Mouse (Mus musculus) embryonic facial prominence, embryonic 14.5 days (tissue): Measurements from ENCODE around the gene Map6d1. TPM values are rescaled to one million over a fixed set of nuclear protein-coding genes. Genes with fewer than 3 reads are reported as not detected.

Experiments
- ATAC-seq: fragments of 200-750 bp; cut with Nextera tagmentation; 2 replicates; pipeline ENCODE4 v1.8.0; 2017; ENCODE audit warnings: low read depth, moderate number of reproducible peaks, moderate TSS enrichment
- DNase-seq: peaks from one replicate; pipeline ENCODE4 v3.0.0-alpha.2; 2015; ENCODE audit warnings: low spot score
- H3K27ac ChIP-seq: fragments of 300-500 bp; sonication (generic); replicated peaks from 2 replicates; pipeline ENCODE4 v1.5.1; 2014; ENCODE audit warnings: low read depth, mild to moderate bottlenecking, low read length, moderate library complexity
- H3K27me3 ChIP-seq: fragments of 300-500 bp; sonication (generic); replicated peaks from 2 replicates; pipeline ENCODE4 v1.6.1; 2014; ENCODE audit warnings: low read length; ENCODE audit not compliant: control insufficient read depth, insufficient read depth
- H3K36me3 ChIP-seq: fragments of 300-500 bp; sonication (generic); 2 replicates; pipeline ENCODE4 v1.6.1; 2014; ENCODE audit warnings: low read length, mixed read lengths; ENCODE audit not compliant: control insufficient read depth, insufficient read depth
- H3K4me1 ChIP-seq: fragments of 300-500 bp; sonication (generic); 2 replicates; pipeline ENCODE4 v1.6.1; 2014; ENCODE audit warnings: antibody characterized with exemption, low read length; ENCODE audit not compliant: control insufficient read depth, insufficient read depth
- H3K4me2 ChIP-seq: fragments of 300-500 bp; sonication (generic); 2 replicates; pipeline ENCODE4 v1.6.1; 2014; ENCODE audit warnings: low read depth, mild to moderate bottlenecking, low read length, moderate library complexity, mixed read lengths
- H3K4me3 ChIP-seq: fragments of 300-500 bp; sonication (generic); 2 replicates; pipeline ENCODE4 v1.5.1; 2014; ENCODE audit warnings: low read depth, mild to moderate bottlenecking, low read length
- H3K9ac ChIP-seq: fragments of 300-500 bp; sonication (generic); 2 replicates; pipeline ENCODE4 v1.6.1; 2014; ENCODE audit warnings: low read depth, mild to moderate bottlenecking, low read length, moderate library complexity, mixed read lengths
- H3K9me3 ChIP-seq: fragments of 300-500 bp; sonication (generic); 2 replicates; pipeline ENCODE4 v1.6.1; 2016; ENCODE audit warnings: low read length; ENCODE audit not compliant: control insufficient read depth
- WGBS: fragments of 180-500 bp; shearing (Covaris S2); extraction: QIAGEN DNeasy Blood & Tissue Kit; methylation state at CpG from one replicate; pipeline ENCODE4 v1.1.7; 2014; 5-methylcytosine and 5-hydroxymethylcytosine counted together
- polyA plus RNA-seq: library from polyadenylated mRNA; unstranded; fragments of >200 nt; fragmentation: Nextera tagmentation; extraction: Ambion mirVana; gene quantifications from 2 replicates; pipeline ENCODE4 v1.2.1, GENCODE M21; 2014

Map6d1 gene
- polyA plus RNA-seq, 1 experiment from 2014 or later = 1.1 TPM

DNA sequence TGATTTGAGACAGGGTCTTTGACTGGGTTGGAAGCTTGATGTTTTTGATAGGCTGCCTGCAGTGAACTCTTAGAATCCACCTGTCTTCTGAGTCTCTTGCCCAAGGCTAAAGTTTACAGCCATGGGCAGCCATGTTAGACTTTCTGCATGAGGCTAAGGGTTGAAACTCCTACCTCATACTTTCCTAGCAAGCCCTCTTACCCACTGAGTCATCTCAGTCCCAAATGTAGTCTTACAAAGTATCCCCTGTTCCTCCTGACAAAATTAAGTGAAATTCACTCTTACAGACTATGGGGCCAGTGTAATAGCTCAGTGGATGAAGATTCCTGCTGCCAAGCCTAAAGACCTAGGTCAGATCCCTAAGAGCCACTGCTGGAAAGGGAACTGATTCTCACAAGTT is 5.9 kb upstream of the Map6d1 start:
- Histone ChIP-seq H3K27me3 (no peaks in the 10 kb centered on the region), H3K36me3 (no peaks in the 10 kb centered on the region), H3K4me3 (no peak overlapping the region), H3K27ac (no peak overlapping the region), H3K4me1 (no peaks in the 10 kb centered on the region), H3K9ac (no peak overlapping the region), H3K4me2 (no peak overlapping the region), H3K9me3 (no peaks in the 10 kb centered on the region)
- DNase-seq (no peak), ATAC-seq (no peak)

DNA sequence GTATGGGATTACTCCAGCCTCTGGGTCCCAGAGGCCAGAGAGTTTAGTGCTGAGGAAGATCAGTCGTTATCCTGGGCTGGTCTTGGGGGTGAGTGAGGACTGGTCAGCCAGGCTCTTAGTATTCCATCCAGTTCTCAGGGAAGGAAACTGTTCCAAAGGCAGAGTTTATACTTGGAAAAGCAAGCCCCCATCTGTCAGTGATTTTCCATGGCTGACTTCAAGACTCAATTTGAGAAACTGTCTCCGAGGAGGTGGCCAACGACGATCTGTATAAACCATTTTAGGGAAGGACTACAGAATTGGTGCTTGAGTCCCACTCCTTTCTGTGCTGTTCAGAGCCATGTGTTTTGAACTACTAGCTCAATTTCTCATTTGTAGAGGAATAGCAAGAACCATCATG is 2.5 kb downstream of the Map6d1 start:
- no peaks in the 10 kb centered on the region for H3K27me3 ChIP-seq
- 70% methylated on average over 4 of the region's 4 CpGs for WGBS

DNA sequence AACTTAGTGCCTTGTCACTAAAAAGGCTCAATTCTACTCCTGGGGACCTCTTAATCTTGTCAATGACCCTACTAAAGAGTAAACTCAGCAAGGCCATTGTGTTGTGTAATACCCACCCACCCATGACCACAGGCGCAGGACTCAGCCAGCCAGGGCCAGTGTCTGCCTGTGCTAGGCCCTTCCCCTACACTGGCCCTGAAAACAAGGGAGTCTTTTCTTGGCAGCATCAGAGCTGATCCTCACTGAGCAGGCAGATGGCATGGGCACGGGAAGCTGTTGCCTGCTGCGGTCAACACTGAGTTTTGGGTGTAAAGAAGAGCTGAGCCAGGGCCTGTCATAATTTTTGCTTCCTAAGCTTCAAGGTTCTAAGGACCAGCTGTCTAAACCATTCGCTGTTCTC is 3.7 kb downstream of the Map6d1 start:
- Histone ChIP-seq H3K4me1 (no peaks in the 10 kb centered on the region), H3K9ac (no peak overlapping the region), H3K4me3 (no peak overlapping the region), H3K27ac (no peak overlapping the region), H3K36me3 (peaks cover 5% of the 10 kb centered on the region; the same call in 1 of the 2 replicates), H3K27me3 (no peaks in the 10 kb centered on the region), H3K4me2 (no peak overlapping the region), H3K9me3 (no peaks in the 10 kb centered on the region)
- 65% methylated on average over 4 of the region's 4 CpGs for WGBS
- ATAC-seq = no peak
- no peak for DNase-seq

More for the DNA sequence above, 2.5 kb downstream of the Map6d1 start:
- DNase-seq (no peak), ATAC-seq (no peak)
- H3K27ac ChIP-seq = no peak overlapping the region
- H3K4me1 ChIP-seq = no peaks in the 10 kb centered on the region
- no peak overlapping the region for H3K4me3 ChIP-seq
- no peaks in the 10 kb centered on the region for H3K9me3 ChIP-seq
- peaks cover 5% of the 10 kb centered on the region; the same call in 1 of the 2 replicates for H3K36me3 ChIP-seq
- no peak overlapping the region for H3K4me2 ChIP-seq
- no peak overlapping the region for H3K9ac ChIP-seq

DNA sequence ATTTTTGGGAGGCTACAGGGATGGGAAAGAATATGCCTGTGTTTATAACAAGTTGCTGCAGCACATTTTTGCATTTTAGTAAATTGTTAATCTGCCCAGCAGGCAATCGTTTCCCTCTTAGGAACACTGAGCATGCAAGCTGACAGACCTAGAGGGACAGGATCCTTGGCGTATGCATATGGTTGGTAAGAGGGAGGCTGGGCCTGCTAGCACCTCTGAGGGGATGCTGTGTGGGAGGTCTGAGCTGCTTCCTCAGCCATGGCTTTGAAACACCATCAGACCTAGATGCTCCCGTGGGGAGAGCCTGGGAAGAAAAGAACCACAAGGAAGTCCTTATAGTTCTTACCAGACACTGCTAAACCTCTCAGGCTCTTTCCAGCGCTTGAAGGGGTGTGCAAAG is 6.8 kb downstream of the Map6d1 start:
- no peak for ATAC-seq
- peaks cover 33% of the 10 kb centered on the region for H3K36me3 ChIP-seq
- no peak overlapping the region for H3K4me2 ChIP-seq
- no peaks in the 10 kb centered on the region for H3K9me3 ChIP-seq
- no peak for DNase-seq
- no peaks in the 10 kb centered on the region for H3K4me1 ChIP-seq
- H3K27ac ChIP-seq = no peak overlapping the region
- 52% methylated on average over 4 of the region's 4 CpGs for WGBS
- H3K9ac ChIP-seq = no peak overlapping the region
- H3K27me3 ChIP-seq = no peaks in the 10 kb centered on the region
- no peak overlapping the region for H3K4me3 ChIP-seq

DNA sequence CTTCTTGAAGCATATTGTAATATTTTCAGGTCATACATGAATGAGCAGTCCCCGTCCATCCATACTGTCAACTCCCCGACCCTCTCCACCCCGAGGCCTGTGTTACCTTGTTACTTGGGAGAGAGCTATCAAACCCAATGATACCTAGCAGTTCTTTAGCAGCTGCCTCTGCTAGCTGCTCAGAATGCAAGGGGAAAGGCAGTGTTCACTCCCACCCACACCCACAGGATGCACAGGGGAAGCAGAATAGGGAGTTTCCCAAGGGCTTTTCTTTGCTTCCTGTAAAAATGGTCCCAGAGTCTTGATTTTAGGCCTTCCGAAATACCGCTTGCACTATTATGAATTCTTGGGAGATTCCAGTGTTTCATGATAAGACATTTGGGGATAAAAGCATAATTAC is 13.0 kb downstream of the Map6d1 start:
- H3K9ac ChIP-seq = no peak overlapping the region
- H3K9me3 ChIP-seq = no peaks in the 10 kb centered on the region
- H3K27ac ChIP-seq = no peak overlapping the region
- peaks cover 71% of the 10 kb centered on the region for H3K36me3 ChIP-seq
- H3K4me1 ChIP-seq = no peaks in the 10 kb centered on the region
- 91% methylated on average over 5 of the region's 5 CpGs for WGBS
- no peaks in the 10 kb centered on the region for H3K27me3 ChIP-seq
- H3K4me2 ChIP-seq = no peak overlapping the region
- DNase-seq (no peak), ATAC-seq (no peak)
- no peak overlapping the region for H3K4me3 ChIP-seq

DNA sequence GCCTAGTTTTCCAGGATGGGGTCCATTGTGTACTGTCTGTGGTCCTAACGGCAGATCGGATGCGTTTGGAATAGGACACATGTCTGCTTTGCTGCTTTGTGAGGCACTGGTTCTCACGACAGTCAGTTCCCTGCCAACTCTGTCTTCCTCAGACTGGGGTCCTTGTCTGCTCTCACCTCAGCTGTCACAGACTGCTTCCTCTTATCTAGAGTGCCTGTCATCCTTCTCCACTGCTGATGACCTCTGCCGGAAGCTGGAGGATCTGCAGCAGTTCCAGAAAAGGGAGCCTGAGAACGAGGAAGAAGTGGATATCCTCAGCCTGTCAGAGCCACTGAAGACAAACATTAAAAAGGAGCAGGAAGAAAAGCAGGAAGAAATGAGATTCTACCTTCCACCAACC is 13.7 kb downstream of the Map6d1 start:
- Histone ChIP-seq H3K4me1 (no peaks in the 10 kb centered on the region), H3K27ac (no peak overlapping the region), H3K36me3 (peaks cover 78% of the 10 kb centered on the region), H3K4me3 (no peak overlapping the region), H3K9ac (no peak overlapping the region), H3K4me2 (no peak overlapping the region), H3K27me3 (no peaks in the 10 kb centered on the region), H3K9me3 (no peaks in the 10 kb centered on the region)
- DNase-seq = no peak
- ATAC-seq = no peak
- 73% methylated on average over 6 of the region's 6 CpGs for WGBS

DNA sequence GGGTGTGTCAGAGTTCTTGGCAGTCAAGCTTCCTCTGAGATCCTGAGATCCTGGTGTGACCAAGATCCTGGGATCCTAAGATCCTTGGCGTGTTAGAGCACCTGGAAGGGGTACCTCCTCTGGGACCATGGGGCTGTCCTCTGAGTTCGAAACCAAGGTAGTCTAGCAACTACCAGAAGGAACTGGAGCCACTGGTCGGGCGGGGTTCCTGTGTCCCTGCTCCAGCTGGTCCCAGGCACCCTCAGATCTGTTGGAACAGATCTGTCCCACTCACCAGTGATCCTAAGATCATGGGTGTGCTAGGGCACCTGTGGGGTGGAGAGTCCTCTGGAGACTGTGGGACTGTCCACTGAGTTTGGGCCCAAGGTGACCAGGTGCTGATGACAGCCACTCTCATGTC is 14.5 kb downstream of the Map6d1 start:
- Histone ChIP-seq H3K27ac (no peak overlapping the region), H3K9me3 (no peaks in the 10 kb centered on the region), H3K4me3 (no peak overlapping the region), H3K9ac (no peak overlapping the region), H3K4me1 (no peaks in the 10 kb centered on the region), H3K36me3 (peaks cover 82% of the 10 kb centered on the region), H3K27me3 (no peaks in the 10 kb centered on the region), H3K4me2 (no peak overlapping the region)
- WGBS = 90% methylated on average over 4 of the region's 4 CpGs
- DNase-seq (no peak), ATAC-seq (no peak)

DNA sequence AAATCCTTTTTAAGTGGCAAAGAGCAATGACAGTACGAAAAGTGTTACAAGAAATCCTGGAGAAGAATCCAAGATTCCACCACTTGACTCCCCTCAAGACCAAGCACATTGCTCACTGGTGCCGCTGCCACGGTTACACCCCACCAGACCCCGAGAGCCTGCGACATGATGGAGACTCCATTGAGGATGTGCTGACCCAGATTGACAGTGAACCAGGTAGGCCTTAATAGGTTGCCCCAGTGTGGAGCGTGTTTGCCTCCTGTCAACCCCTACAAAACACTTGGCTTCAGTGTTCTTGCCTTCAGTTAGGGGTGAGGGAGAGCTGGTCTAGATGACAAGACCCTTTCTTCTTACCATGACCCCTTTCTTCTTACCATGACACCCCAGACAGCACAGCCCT is 18.4 kb downstream of the Map6d1 start:
- H3K9me3 ChIP-seq = no peaks in the 10 kb centered on the region
- 95% methylated on average over 6 of the region's 6 CpGs for WGBS

DNA sequence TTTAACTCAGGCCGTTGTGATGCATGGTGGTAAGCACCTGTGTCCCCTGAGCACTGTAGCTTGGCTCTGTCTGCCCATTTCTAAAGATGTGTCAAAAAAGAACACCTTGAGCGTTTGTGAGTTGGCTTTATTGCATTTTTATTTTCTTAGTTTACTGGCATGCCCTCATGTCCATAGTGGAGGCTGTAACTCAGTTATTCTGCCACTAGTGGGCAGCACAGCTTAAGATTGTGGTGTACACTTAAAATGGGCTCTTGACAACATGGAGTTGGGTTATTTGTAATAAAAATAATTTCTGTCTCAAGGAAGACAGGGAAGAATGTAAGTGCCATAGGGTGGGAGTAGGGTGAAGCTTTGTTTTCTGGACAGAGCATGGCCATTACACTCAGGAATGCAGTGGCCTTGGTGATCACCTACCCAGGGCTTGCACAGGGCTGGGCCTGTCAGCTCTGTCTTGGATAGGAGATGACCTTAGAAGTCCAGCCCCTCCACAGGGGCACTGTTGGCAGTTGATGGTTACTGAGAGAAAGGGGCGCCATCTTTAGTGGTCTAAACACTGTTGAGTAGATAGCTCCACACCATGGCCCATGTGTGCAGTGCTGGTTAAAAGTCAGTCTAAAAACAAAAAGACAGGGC is 27.4 kb downstream of the Map6d1 start:
- no peak overlapping the region for H3K9ac ChIP-seq
- H3K4me1 ChIP-seq = no peaks in the 10 kb centered on the region
- no peaks in the 10 kb centered on the region for H3K27me3 ChIP-seq
- H3K9me3 ChIP-seq = no peaks in the 10 kb centered on the region
- WGBS = 86% methylated on average over 3 of the region's 3 CpGs
- no peak overlapping the region for H3K4me3 ChIP-seq
- H3K4me2 ChIP-seq = no peak overlapping the region
- ATAC-seq (no peak), DNase-seq (peak; percentile 60)
- peaks cover 96% of the 10 kb centered on the region for H3K36me3 ChIP-seq
- H3K27ac ChIP-seq = no peak overlapping the region

More for the DNA sequence above, 18.4 kb downstream of the Map6d1 start:
- Histone ChIP-seq H3K27me3 (no peaks in the 10 kb centered on the region), H3K9ac (no peak overlapping the region), H3K4me2 (no peak overlapping the region), H3K27ac (no peak overlapping the region), H3K4me3 (no peak overlapping the region), H3K4me1 (no peaks in the 10 kb centered on the region), H3K36me3 (peaks cover 83% of the 10 kb centered on the region)
- no peak for ATAC-seq
- no peak for DNase-seq
